Mouse (Mus musculus): ENCODE measurements at regions not wholly inside any gene's neighbourhood (a gene's known extent, or its start where the extent isn't known, plus 50 kb on each side); places are given as distances from the start of the nearest gene placed in this dataset.

- no peak for ATAC-seq (ENCODE audit: low FRiP score)
- WGBS, result 17% methylated on average over 9 of the region's 9 CpGs
- H3K4me1 ChIP-seq, result peaks cover 8% of the 10 kb centered on the region
- H3K36me3 ChIP-seq, result no peaks in the 10 kb centered on the region
- no peaks in the 10 kb centered on the region for H3K9me3 ChIP-seq (replicated peaks)
- 0 out of 2 replicates have a peak overlapping the region, but pooled peaks have one; percentile 15 for H3K4me2 ChIP-seq
- no peak overlapping the region for H3K9ac ChIP-seq (replicated peaks)
- no peak overlapping the region for H3K27ac ChIP-seq (replicated peaks)
- 0 out of 2 replicates have a peak, but pooled peaks cover 7% of the 10 kb centered on the region for H3K27me3 ChIP-seq (replicated peaks)
- H3K4me3 ChIP-seq (replicated peaks), result no peak overlapping the region
These were observed 162.9 kb downstream of the Sox2 start for GRCm38 (mm10) chr3:34813046-34813625.

GRCm38 (mm10) chr3:34825036-34825435, 174.8 kb downstream of the Sox2 start:
- no peaks in the 10 kb centered on the region for H3K9me3 ChIP-seq (replicated peaks)
- no peak overlapping the region for H3K9ac ChIP-seq (replicated peaks)
- no peak overlapping the region for H3K4me2 ChIP-seq
- H3K4me1 ChIP-seq, result no peaks in the 10 kb centered on the region
- no peak overlapping the region for H3K27ac ChIP-seq (replicated peaks)
- no peak for ATAC-seq (ENCODE audit: low FRiP score)
- H3K4me3 ChIP-seq (replicated peaks), result no peak overlapping the region
- peaks cover 3% of the 10 kb centered on the region for H3K27me3 ChIP-seq (replicated peaks)
- WGBS, result 89% methylated on average over 11 of the region's 11 CpGs
- H3K36me3 ChIP-seq, result no peaks in the 10 kb centered on the region

- Histone ChIP-seq H3K4me2 (no peak overlapping the region), H3K4me3 (replicated peaks) (no peak overlapping the region), H3K9ac (replicated peaks) (no peak overlapping the region), H3K27me3 (replicated peaks) (peaks cover 3% of the 10 kb centered on the region), H3K27ac (replicated peaks) (no peak overlapping the region), H3K36me3 (no peaks in the 10 kb centered on the region), H3K9me3 (replicated peaks) (no peaks in the 10 kb centered on the region), H3K4me1 (no peaks in the 10 kb centered on the region)
- 83% methylated on average over 5 of the region's 5 CpGs for WGBS
- no peak for ATAC-seq (ENCODE audit: low FRiP score)
These were observed 176.2 kb downstream of the Sox2 start for GRCm38 (mm10) chr3:34826396-34826795.

DNA sequence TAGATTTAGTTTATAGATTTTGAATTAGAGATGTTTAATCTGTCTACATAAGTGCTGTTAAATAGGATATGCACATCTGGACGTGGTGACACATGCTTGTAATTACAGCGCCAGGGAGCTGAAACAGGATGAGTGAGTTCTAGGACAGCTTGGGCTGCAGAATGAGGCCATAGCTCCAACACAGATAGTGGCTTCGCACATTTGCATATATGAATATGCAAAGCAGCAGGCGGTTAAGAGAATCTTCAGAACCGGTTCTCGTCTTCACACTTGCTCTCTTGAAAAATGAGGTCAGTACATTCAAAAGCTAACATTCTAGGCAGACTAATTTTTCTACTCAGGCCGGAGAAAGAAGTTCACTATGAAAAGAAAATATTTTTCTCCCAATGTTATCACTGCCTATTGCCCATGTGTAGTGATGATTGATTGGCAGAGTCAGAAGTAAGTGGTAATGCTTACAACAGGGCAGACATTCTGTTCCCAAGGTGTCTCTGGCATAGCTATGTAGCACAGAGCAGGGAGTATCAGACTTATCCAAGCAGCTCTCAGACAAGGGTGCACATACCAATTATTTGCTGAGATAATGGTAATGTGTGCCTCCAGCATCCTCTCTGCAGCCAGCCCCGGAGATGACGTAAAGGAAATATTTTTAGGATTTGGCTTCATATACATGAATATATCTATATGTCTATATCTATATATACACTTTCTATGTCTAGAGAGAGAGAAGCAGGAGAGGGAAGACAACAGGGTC, 178.4 kb downstream of the Sox2 start:
- Histone ChIP-seq H3K27me3 (replicated peaks) (peaks cover 12% of the 10 kb centered on the region), H3K4me2 (no peak overlapping the region), H3K9me3 (replicated peaks) (no peaks in the 10 kb centered on the region), H3K27ac (replicated peaks) (no peak overlapping the region), H3K4me1 (no peaks in the 10 kb centered on the region), H3K4me3 (replicated peaks) (no peak overlapping the region), H3K9ac (replicated peaks) (no peak overlapping the region), H3K36me3 (no peaks in the 10 kb centered on the region)
- ATAC-seq (ENCODE audit: low FRiP score), result no peak
- WGBS, result 53% methylated on average over 9 of the region's 9 CpGs

DNA sequence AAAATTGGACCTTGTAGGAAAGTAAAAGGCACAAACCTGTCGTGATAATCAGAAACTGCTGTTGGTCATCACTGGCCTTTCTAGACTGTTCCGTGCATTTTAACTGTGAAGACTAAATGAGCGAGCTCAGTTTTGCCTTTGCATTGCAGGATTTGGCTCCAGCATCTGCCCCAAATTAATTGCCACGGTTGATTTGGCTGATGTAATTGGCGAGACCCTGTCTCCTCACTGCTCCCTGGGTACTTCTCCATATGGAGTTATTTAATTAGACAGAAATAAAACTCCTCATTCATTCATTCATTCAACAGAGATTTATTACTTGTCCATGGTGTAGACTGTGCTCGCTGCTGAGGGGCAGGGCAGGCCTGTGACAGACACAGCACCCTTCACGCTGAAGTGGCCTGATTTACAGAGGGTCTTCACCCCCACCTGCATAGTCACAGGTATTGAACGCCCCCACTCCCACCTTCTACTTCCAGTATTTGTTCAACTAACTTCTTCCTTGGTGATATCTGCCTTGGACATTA, 186.6 kb downstream of the Sox2 start:
- ATAC-seq (ENCODE audit: low FRiP score), result peak; percentile 74
- WGBS, result 25% methylated on average over 8 of the region's 8 CpGs
- Histone ChIP-seq H3K27me3 (replicated peaks) (peaks cover 24% of the 10 kb centered on the region; the same call in 1 of the 2 replicates), H3K4me1 (peaks cover 10% of the 10 kb centered on the region), H3K4me2 (no peak overlapping the region), H3K9me3 (replicated peaks) (no peaks in the 10 kb centered on the region), H3K27ac (replicated peaks) (no peak overlapping the region), H3K4me3 (replicated peaks) (no peak overlapping the region), H3K36me3 (no peaks in the 10 kb centered on the region), H3K9ac (replicated peaks) (no peak overlapping the region)

DNA sequence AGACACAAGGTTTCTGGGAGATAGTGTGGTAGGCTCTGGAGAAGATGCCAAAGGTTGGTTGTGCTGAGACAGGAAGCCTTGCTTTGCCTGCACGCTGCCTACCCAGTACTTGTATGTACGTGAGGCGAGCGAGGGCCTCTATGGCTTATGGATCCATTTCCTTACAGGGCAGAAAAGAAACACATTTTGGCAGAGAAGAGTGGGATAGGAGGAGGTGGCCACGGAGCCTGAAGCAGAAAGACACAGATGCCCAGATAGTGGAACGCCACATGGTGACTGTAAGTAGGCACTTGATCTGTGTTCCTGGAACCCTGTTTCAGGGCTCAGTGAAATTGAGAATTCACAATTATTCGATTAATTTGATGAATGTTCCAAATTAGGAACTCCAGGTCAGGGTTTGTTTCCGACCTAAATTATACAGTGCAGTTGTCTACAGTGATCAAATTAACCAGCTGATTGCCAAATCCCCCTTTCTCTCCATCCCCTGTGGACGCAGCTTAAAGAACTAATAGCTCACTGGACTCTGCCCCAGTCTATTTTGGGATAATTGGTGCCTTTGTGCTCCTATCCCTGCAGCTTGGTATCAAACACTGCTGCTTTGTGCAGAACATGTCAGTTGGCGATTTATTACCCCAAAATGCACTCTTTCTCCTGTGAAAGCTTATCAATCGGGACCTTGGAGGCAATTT, 187.6 kb downstream of the Sox2 start:
- ATAC-seq (ENCODE audit: low FRiP score), result peak; percentile 50; the same call in 1 of the 2 replicates
- no peaks in the 10 kb centered on the region for H3K9me3 ChIP-seq (replicated peaks)

GRCm38 (mm10) chr3:34860877-34861649, 210.9 kb downstream of the Sox2 start:
- H3K4me2 ChIP-seq, result no peak overlapping the region
- peak; percentile 72; the same call in 1 of the 2 replicates for ATAC-seq (ENCODE audit: low FRiP score)
- H3K9ac ChIP-seq (replicated peaks), result no peak overlapping the region
- H3K27ac ChIP-seq (replicated peaks), result no peak overlapping the region
- no peaks in the 10 kb centered on the region for H3K9me3 ChIP-seq (replicated peaks)
- H3K36me3 ChIP-seq, result no peaks in the 10 kb centered on the region
- 0 out of 2 replicates have a peak, but pooled peaks cover 2% of the 10 kb centered on the region for H3K4me1 ChIP-seq
- no peak overlapping the region for H3K4me3 ChIP-seq (replicated peaks)
- WGBS, result 45% methylated on average over 16 of the region's 16 CpGs
- no peaks in the 10 kb centered on the region for H3K27me3 ChIP-seq (replicated peaks)

More for the DNA sequence above, 187.6 kb downstream of the Sox2 start:
- H3K4me3 ChIP-seq (replicated peaks), result no peak overlapping the region
- H3K9ac ChIP-seq (replicated peaks), result no peak overlapping the region
- peaks cover 21% of the 10 kb centered on the region; the same call in 1 of the 2 replicates for H3K27me3 ChIP-seq (replicated peaks)
- no peaks in the 10 kb centered on the region for H3K36me3 ChIP-seq
- no peak overlapping the region for H3K27ac ChIP-seq (replicated peaks)
- peaks cover 10% of the 10 kb centered on the region for H3K4me1 ChIP-seq
- no peak overlapping the region for H3K4me2 ChIP-seq
- 38% methylated on average over 11 of the region's 11 CpGs for WGBS

GRCm38 (mm10) chr3:34868698-34869409, 218.6 kb downstream of the Sox2 start:
- no peak overlapping the region for H3K4me3 ChIP-seq (replicated peaks)
- no peaks in the 10 kb centered on the region; the same call in 1 of the 2 replicates for H3K27me3 ChIP-seq (replicated peaks)
- ATAC-seq (ENCODE audit: low FRiP score), result no peak
- 18% methylated on average over 16 of the region's 16 CpGs for WGBS
- H3K9me3 ChIP-seq (replicated peaks), result no peaks in the 10 kb centered on the region
- H3K27ac ChIP-seq (replicated peaks), result no peak overlapping the region
- H3K4me1 ChIP-seq, result no peaks in the 10 kb centered on the region
- H3K4me2 ChIP-seq, result no peak overlapping the region; the same call in 1 of the 2 replicates
- H3K9ac ChIP-seq (replicated peaks), result no peak overlapping the region
- H3K36me3 ChIP-seq, result no peaks in the 10 kb centered on the region

DNA sequence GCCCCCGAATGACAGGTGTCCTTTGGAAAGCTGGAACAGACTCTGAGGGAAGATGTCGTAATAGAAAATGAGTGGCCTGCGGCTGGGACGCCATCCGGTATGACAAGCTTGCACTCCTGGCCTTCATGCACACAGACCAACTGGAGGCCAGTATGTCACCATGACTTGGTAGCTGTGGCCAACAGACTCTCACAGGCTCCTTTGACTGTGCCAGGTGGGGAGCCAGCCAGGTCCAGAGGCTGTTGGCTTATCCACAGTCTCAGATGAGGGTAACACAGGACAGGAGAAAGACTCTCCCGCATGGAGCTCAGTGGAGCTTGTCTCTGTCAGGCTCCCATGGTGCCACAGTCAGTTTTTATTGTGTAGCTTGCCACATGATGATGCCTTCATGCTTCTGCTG, 219.7 kb downstream of the Sox2 start:
- H3K27ac ChIP-seq (replicated peaks), result no peak overlapping the region
- ATAC-seq (ENCODE audit: low FRiP score), result no peak; the same call in 1 of the 2 replicates
- no peak overlapping the region for H3K9ac ChIP-seq (replicated peaks)
- WGBS, result 87% methylated on average over 6 of the region's 6 CpGs
- no peaks in the 10 kb centered on the region for H3K36me3 ChIP-seq
- no peak overlapping the region for H3K4me2 ChIP-seq
- no peaks in the 10 kb centered on the region for H3K9me3 ChIP-seq (replicated peaks)
- H3K4me3 ChIP-seq (replicated peaks), result no peak overlapping the region
- H3K27me3 ChIP-seq (replicated peaks), result no peaks in the 10 kb centered on the region; the same call in 1 of the 2 replicates
- H3K4me1 ChIP-seq, result no peaks in the 10 kb centered on the region

DNA sequence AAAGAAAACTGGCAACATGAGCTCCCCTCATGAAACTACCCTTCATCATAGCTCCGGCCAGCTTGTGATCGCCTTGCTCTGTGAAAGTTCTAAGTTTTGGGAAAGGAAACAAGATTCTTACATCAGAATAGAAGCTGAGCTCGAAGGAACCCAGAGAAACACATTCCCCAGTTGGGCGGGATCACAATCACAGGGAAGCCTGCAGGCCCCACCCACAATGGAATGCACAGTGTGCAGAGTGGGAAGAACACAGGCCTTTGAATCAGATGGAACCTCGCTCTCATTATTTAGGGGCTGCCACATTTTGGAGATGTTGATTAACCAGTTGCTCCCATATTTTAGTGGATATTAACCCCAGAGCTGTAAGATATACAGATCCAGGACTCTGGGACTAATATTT, 234.9 kb downstream of the Sox2 start:
- ATAC-seq (ENCODE audit: low FRiP score), result no peak
- Histone ChIP-seq H3K4me3 (replicated peaks) (no peak overlapping the region), H3K9me3 (replicated peaks) (no peaks in the 10 kb centered on the region), H3K27ac (replicated peaks) (no peak overlapping the region), H3K4me1 (no peaks in the 10 kb centered on the region), H3K27me3 (replicated peaks) (no peaks in the 10 kb centered on the region), H3K36me3 (no peaks in the 10 kb centered on the region), H3K4me2 (no peak overlapping the region), H3K9ac (replicated peaks) (no peak overlapping the region)
- WGBS, result 91% methylated on average over 5 of the region's 5 CpGs
